Mouse (Mus musculus) stomach, postnatal 0 days (tissue): ENCODE data around the gene Gm43552. TPM values are rescaled to one million over a fixed set of nuclear protein-coding genes. Genes with fewer than 3 reads are reported as not detected.

ENCODE experiments used
- ATAC-seq: fragments of 200-750 bp; cut with Nextera tagmentation; 2 replicates; pipeline ENCODE4 v1.8.0; 2017; ENCODE audit not compliant: low FRiP score, low TSS enrichment
- DNase-seq: peaks from one replicate; pipeline ENCODE4 v3.0.0-alpha.2; 2016; ENCODE audit warnings: low spot score
- H3K27ac ChIP-seq: fragments of 300-500 bp; sonication (generic); replicated peaks from 2 replicates; pipeline ENCODE4 v1.5.1; 2014; ENCODE audit warnings: mild to moderate bottlenecking, control low read depth
- H3K27me3 ChIP-seq: fragments of 300-500 bp; sonication (generic); 2 replicates; pipeline ENCODE4 v1.6.1; 2014; ENCODE audit warnings: low read length; ENCODE audit not compliant: control insufficient read depth, insufficient read depth
- H3K36me3 ChIP-seq: fragments of 300-500 bp; sonication (generic); 2 replicates; pipeline ENCODE4 v1.6.1; 2014; ENCODE audit warnings: low read length, mixed read lengths; ENCODE audit not compliant: control insufficient read depth, insufficient read depth
- H3K4me1 ChIP-seq: fragments of 300-500 bp; sonication (generic); replicated peaks from 2 replicates; pipeline ENCODE4 v1.6.1; 2014; ENCODE audit warnings: antibody characterized with exemption; ENCODE audit not compliant: control insufficient read depth, insufficient read depth
- H3K4me2 ChIP-seq: fragments of 300-500 bp; sonication (generic); replicated peaks from 2 replicates; pipeline ENCODE4 v1.6.1; 2014; ENCODE audit warnings: low read depth, mild to moderate bottlenecking, control low read depth, moderate library complexity
- H3K4me3 ChIP-seq: fragments of 300-500 bp; sonication (generic); 2 replicates; pipeline ENCODE4 v1.5.1; 2014; ENCODE audit warnings: low read depth, low read length, control low read depth
- H3K9ac ChIP-seq: fragments of 300-500 bp; sonication (generic); 2 replicates; pipeline ENCODE4 v1.6.1; 2014; ENCODE audit warnings: mild to moderate bottlenecking, low read length, control low read depth, mixed read lengths
- H3K9me3 ChIP-seq: fragments of 300-500 bp; sonication (generic); 2 replicates; pipeline ENCODE4 v1.6.1; 2016; ENCODE audit warnings: low read length; ENCODE audit not compliant: control insufficient read depth
- CTCF ChIP-seq: IDR thresholded peaks from 2 replicates; pipeline ENCODE4 v1.5.1; 2016; ENCODE audit warnings: antibody characterized with exemption, low read depth, mild to moderate bottlenecking, moderate library complexity
- EP300 ChIP-seq: optimal IDR thresholded peaks from 2 replicates; pipeline ENCODE3; 2016; ENCODE audit warnings: antibody characterized with exemption
- WGBS: fragments of 180-500 bp; shearing (Covaris S2); extraction: QIAGEN DNeasy Blood & Tissue Kit; methylation state at CpG from one replicate; pipeline ENCODE4 v1.1.7; 2014; 5-methylcytosine and 5-hydroxymethylcytosine counted together
- polyA plus RNA-seq: library from polyadenylated mRNA; unstranded; fragments of >200 nt; fragmentation: Nextera tagmentation; extraction: Ambion mirVana; gene quantifications from 2 replicates; pipeline ENCODE4 v1.2.1, GENCODE M21; 2015

Gene Gm43552
- polyA plus RNA-seq, 1 experiment from 2014 or later = not detected

GRCm38 (mm10) chr5:65390648-65391644, 101.7 kb downstream of the Gm43552 start, which contains the start of the genes Rpl9 and Lias:
Rpl9 (minus strand) TSS chr5:65391444.
Lias (plus strand) TSS chr5:65391497.
- Histone ChIP-seq H3K4me1 (no peaks in the 10 kb centered on the region), H3K9me3 (no peaks in the 10 kb centered on the region), H3K27me3 (no peaks in the 10 kb centered on the region), H3K27ac (peak within 1 kb of the TSS; percentile 97), H3K4me2 (peak within 1 kb of the TSS; percentile 73), H3K36me3 (peaks cover 7% of the 10 kb centered on the region), H3K9ac (peak within 1 kb of the TSS; percentile 98), H3K4me3 (peak within 1 kb of the TSS; percentile 98)
- peak; percentile 98 for DNase-seq
- peak; percentile 97 for ATAC-seq
- whole genome bisulfite sequencing = under 1% methylated on average over 83 of the region's 83 CpGs
- TF ChIP-seq EP300 = no peak
- no peak for TF ChIP-seq CTCF

- H3K27me3 ChIP-seq = no peaks in the 10 kb centered on the region
- DNase-seq (no peak), ATAC-seq (no peak)
- WGBS = 74% methylated on average over 6 of the region's 6 CpGs
- no peak overlapping the region for H3K4me3 ChIP-seq
- no peak overlapping the region for H3K27ac ChIP-seq
- H3K4me1 ChIP-seq = no peaks in the 10 kb centered on the region
- no peak overlapping the region for H3K9ac ChIP-seq
- peaks cover 7% of the 10 kb centered on the region for H3K36me3 ChIP-seq
- no peak overlapping the region for H3K4me2 ChIP-seq
- H3K9me3 ChIP-seq = no peaks in the 10 kb centered on the region
- TF ChIP-seq EP300 (no peak), CTCF (no peak)
Measured at GRCm38 (mm10) chr5:65387008-65387867, 105.4 kb downstream of the Gm43552 start.

GRCm38 (mm10) chr5:65385704-65386103, 106.9 kb downstream of the Gm43552 start:
- ATAC-seq = no peak
- Histone ChIP-seq H3K9ac (no peak overlapping the region), H3K27ac (no peak overlapping the region), H3K4me2 (no peak overlapping the region), H3K4me3 (no peak overlapping the region), H3K36me3 (peaks cover 7% of the 10 kb centered on the region), H3K9me3 (no peaks in the 10 kb centered on the region), H3K27me3 (no peaks in the 10 kb centered on the region), H3K4me1 (no peaks in the 10 kb centered on the region)
- 64% methylated on average over 2 of the region's 2 CpGs for WGBS
- DNase-seq = no peak
- TF ChIP-seq EP300 (no peak), CTCF (no peak)

Other genes starting within 250 kb of the Gm43552 start
- gene Rfc1, start 157.2 kb downstream of the Gm43552 start, polyA plus RNA-seq = 32.5 and 43.7 TPM in 2 replicates
- 0.24 and 0.25 TPM in 2 replicates for gene Klb, start 144.5 kb downstream of the Gm43552 start, polyA plus RNA-seq
- gene Rpl9, start 101.4 kb downstream of the Gm43552 start, polyA plus RNA-seq = 917 and 919 TPM in 2 replicates
- 43.4 and 46.0 TPM in 2 replicates for gene Lias, start 101.3 kb downstream of the Gm43552 start, polyA plus RNA-seq
- 281 and 313 TPM in 2 replicates for gene Ugdh, start 56.9 kb downstream of the Gm43552 start, polyA plus RNA-seq
- 355 and 360 TPM in 2 replicates for gene Smim14, start 44.4 kb upstream of the Gm43552 start, polyA plus RNA-seq
- 130 and 136 TPM in 2 replicates for gene Ube2k, start 44.4 kb upstream of the Gm43552 start, polyA plus RNA-seq
- gene Pds5a, start 205.4 kb upstream of the Gm43552 start, polyA plus RNA-seq = 16.7 and 18.1 TPM in 2 replicates